Mouse (Mus musculus): Measurements from ENCODE around the gene Col6a4.

Col6a4 gene

DNA sequence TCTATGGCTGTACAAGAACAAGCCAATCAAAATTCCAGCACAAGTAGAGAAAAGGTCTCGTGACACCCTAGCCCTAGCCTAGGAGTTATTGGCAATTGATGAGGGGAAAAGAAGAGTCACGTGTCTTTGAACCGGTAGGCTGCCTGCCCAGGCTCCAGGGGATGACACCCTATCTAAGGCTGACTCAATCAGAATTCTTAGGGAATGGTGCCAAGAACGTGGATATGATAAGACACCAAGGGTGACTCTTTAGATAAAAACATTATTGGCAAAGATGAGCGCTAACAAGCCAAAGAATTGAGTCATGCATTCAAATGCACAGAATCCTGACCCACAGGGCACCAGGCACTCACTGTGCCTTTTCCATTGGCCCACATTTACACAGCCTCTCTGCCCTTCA, 125.7 kb downstream of the Col6a4 start:
- no peak for DNase-seq (ENCODE audit: low read depth in 2 of 2, low spot score in 2 of 2)

DNA sequence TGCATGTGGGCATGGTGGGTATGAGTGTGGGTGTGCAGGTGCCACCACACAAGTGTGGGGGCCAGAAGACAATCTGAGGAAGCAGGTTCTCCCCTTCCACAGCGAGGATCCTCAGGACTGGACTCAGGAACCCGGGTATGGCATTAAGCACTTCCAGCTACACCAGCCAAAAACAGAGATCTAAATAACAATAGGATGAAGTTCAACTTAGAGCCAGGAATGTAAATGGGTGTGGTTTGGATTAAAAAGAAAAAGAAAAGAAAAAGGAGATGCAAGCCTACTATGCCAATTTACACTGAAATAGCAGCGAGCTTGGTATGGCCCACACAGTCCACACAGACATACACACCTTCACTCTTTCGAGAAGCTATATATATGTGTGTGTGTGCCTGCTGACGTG, 128.6 kb downstream of the Col6a4 start:
- no peak for DNase-seq (ENCODE audit: low read depth in 2 of 2, low spot score in 2 of 2)

DNA sequence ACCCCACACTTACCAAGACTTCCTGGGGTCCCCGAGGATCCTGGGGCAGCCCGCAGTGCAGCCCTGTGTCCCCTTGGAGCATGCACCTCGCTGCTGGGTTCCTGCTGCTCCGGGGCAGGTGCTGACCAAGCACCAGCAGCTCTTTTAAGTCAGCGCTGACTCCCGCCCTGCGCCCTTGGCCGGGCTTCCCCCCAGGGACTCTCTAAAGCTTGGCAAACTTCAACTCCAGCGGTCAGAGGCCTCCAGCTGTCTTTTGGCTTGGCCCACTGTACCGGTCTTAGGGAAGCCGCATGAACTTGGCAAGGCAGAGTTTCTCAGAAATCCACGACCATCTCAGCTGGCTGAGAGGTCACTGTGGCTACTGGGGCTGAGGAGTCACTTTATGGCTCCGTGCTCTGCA, 136.1 kb downstream of the Col6a4 start, which contains the start of gene Col6a5:
Gene Col6a5, minus strand, starts transcription at position 111 of the 400 bp plus-strand sequence.
- no peak for DNase-seq (ENCODE audit: low read depth in 2 of 2, low spot score in 2 of 2)

DNA sequence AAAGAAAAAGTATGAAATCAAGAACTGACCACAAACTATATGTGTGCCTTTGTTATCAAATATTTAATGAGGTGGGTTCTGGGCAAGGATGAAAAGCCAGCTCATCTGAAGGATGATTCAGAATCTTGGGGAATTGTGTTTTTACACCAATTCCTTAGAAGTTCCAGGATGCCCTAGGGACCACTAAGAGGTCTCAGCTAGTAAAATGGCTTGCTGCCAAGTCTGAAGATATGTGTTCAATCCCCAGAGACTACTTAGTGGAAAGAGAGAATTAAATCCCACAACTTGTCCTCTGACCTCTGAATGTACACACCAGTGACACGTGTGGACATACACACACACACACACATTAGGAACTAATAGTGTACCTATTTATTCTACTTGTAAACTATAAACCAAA, 137.5 kb downstream of the Col6a4 start:
- DNase-seq (ENCODE audit: low read depth in 2 of 2, low spot score in 2 of 2): no peak

DNA sequence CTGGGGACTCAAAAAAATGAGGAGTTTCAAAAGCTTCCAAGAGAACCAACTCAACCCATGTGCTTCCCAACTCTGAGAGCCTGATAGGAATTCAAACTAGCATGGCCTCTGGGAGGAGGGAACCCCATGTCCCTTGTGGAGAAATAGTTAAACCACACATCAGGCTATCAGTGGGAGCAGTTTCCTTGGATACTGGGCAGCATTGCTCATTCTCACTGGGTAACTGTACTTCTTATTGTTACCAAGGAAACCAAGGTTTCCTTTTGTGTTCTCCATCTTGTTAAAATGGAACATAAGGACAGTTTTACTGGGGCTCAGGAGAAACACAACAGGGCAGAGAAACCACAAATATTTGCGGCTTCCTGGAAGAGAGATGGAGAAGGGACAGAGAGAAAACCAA, 146.8 kb downstream of the Col6a4 start:
- no peak for DNase-seq (ENCODE audit: low read depth in 2 of 2, low spot score in 2 of 2)

DNA sequence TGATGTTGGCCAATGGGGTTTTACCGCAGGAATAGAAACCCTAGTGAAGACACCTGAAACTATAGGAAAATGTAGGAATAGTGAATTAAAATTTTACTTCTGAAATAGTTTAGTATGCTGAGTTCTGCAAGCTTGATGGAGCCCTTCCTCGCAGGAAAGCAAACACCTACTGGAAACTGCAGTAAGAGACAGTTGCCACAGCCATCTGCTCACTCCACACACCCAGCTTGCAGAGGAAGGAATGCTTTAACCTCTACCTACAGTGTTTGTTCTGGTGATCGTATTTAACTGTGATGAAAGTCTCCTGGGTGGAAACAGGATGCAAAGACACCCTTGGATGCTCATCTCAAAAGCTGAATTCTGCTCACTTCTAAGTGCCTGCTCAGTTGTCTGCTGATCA, 149.0 kb downstream of the Col6a4 start:
- no peak for DNase-seq (ENCODE audit: low read depth in 2 of 2, low spot score in 2 of 2)

Measured in CD8-positive naive resting alpha-beta T cell, adult 2 months (primary cell).